Mouse (Mus musculus): ENCODE data around the gene Egf. TPM values are rescaled to one million over a fixed set of nuclear protein-coding genes. Genes with fewer than 3 reads are reported as not detected.

Gene Egf
- polyA plus RNA-seq, 1 experiment = 3.1 TPM

DNA sequence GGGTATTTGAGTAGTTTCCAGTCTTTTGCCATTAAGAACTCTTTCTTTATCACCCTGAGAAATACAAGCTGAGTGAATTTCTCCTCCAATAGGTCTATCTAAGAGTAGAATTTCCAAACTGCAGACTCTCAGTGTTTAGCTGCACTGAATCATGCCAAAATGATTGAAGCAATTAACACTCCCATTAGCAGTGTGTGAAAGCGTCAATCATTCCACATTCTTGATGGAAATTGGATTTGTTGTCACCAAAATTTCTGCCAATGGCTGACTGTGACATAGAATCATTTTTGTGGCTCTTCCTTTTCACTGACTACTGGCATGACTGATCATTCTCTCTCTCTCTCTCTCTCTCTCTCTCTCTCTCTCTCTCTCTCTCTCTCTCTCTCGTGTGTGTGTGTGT is 91.2 kb downstream of the Egf start:
- 72% methylated on average over 2 of the region's 2 CpGs for WGBS
- no peak overlapping the region for H3K4me3 ChIP-seq (replicated peaks; ENCODE audit: extremely low read depth, low read depth, low read length)
- no peak for TF ChIP-seq POLR2A (IDR thresholded peaks at IDR 0.05; ENCODE audit: borderline replicate concordance, extremely low read depth, low read depth, low read length)
- TF ChIP-seq CTCF (IDR thresholded peaks at IDR 0.05; ENCODE audit: insufficient read depth, low read length) = no peak
- no peaks in the 10 kb centered on the region for H3K4me1 ChIP-seq (ENCODE audit: control insufficient read depth, insufficient read depth, low read length)
- no peak for DNase-seq

- Histone ChIP-seq H3K4me3 (replicated peaks; ENCODE audit: extremely low read depth, low read depth, low read length) (no peak overlapping the region), H3K4me1 (ENCODE audit: control insufficient read depth, insufficient read depth, low read length) (no peaks in the 10 kb centered on the region)
- no peak for DNase-seq
- WGBS = 66% methylated on average over 7 of the region's 7 CpGs
- TF ChIP-seq CTCF (IDR thresholded peaks at IDR 0.05; ENCODE audit: insufficient read depth, low read length) (no peak), POLR2A (IDR thresholded peaks at IDR 0.05; ENCODE audit: borderline replicate concordance, extremely low read depth, low read depth, low read length) (no peak)
These were observed 96.3 kb downstream of the Egf start for GRCm38 (mm10) chr3:129658776-129659175.

DNA sequence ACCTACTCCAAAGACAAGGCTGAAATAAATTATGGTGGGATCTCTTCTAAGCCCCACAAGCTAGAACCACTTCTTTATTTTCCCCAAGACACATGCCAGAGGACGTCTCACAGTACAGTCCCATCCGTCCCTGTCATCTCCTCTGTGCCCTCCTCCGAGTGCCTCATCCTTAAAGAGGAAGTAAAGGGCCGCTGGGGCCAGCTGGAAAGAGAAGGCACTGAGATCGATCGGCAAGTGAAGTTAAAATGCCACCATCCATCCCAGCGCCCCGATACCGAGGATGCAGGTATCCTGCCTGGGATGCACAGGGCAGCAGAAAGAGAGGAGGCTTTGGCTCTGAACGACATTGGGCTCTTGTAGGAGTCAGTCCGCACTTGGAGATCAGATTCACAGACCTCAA is 97.3 kb downstream of the Egf start:
- TF ChIP-seq POLR2A (IDR thresholded peaks at IDR 0.05; ENCODE audit: borderline replicate concordance, extremely low read depth, low read depth, low read length) = no peak
- TF ChIP-seq CTCF (IDR thresholded peaks at IDR 0.05; ENCODE audit: insufficient read depth, low read length) = no peak
- WGBS = 82% methylated on average over 11 of the region's 11 CpGs
- no peak overlapping the region for H3K4me3 ChIP-seq (replicated peaks; ENCODE audit: extremely low read depth, low read depth, low read length)
- DNase-seq = no peak
- no peaks in the 10 kb centered on the region for H3K4me1 ChIP-seq (ENCODE audit: control insufficient read depth, insufficient read depth, low read length)

- DNase-seq = no peak
- WGBS = 91% methylated on average over 9 of the region's 9 CpGs
- H3K4me3 ChIP-seq (replicated peaks; ENCODE audit: extremely low read depth, low read depth, low read length) = no peak overlapping the region
- TF ChIP-seq POLR2A (IDR thresholded peaks at IDR 0.05; ENCODE audit: borderline replicate concordance, extremely low read depth, low read depth, low read length) (no peak), CTCF (IDR thresholded peaks at IDR 0.05; ENCODE audit: insufficient read depth, low read length) (no peak)
- no peaks in the 10 kb centered on the region for H3K4me1 ChIP-seq (ENCODE audit: control insufficient read depth, insufficient read depth, low read length)
These were observed 97.9 kb downstream of the Egf start for GRCm38 (mm10) chr3:129657222-129657621.

DNA sequence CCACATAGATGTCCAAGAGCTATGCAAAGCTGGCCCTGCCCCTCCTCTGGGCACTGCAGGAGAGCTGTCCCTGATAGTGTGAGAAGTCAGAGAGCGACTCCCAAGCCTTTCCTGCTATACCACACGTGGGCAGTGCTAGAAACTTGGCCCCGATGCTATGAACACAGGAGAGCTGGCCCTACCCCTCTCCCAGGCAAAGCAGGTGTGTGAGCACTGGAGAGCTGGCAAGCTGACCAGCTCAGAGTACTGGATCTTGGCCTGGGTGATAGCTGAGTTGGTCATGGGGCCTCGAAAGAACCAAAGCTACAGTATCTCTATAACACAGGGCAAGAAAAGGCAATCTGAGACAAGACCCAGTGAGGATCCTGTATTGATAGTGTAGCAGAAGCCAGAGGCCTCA is 98.6 kb downstream of the Egf start:
- Histone ChIP-seq H3K4me1 (ENCODE audit: control insufficient read depth, insufficient read depth, low read length) (no peaks in the 10 kb centered on the region), H3K4me3 (replicated peaks; ENCODE audit: extremely low read depth, low read depth, low read length) (no peak overlapping the region)
- 64% methylated on average over 4 of the region's 4 CpGs for WGBS
- TF ChIP-seq CTCF (IDR thresholded peaks at IDR 0.05; ENCODE audit: insufficient read depth, low read length) (no peak), POLR2A (IDR thresholded peaks at IDR 0.05; ENCODE audit: borderline replicate concordance, extremely low read depth, low read depth, low read length) (no peak)
- no peak for DNase-seq

DNA sequence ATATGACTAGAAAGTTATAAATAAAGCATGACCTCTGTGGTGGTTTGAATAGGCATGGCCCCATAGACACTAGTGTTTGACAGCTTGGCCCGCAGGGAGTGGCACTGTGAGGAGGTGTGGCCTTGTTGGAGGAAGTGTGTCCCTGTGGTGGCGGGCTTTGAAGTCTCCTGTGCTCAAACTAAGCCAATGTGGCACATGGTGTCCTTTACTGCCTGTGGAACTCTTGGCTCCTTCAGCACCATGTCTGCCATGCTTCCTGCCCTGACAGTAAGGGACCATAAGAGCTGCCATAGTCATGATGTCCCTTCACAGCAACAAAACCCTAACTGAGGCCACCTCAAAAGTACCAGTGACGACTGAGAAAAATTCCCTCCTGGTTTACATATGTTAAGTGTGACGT is 102.6 kb downstream of the Egf start:
- TF ChIP-seq CTCF (IDR thresholded peaks at IDR 0.05; ENCODE audit: insufficient read depth, low read length) = no peak
- no peak for TF ChIP-seq POLR2A (IDR thresholded peaks at IDR 0.05; ENCODE audit: borderline replicate concordance, extremely low read depth, low read depth, low read length)
- no peak overlapping the region for H3K4me3 ChIP-seq (replicated peaks; ENCODE audit: extremely low read depth, low read depth, low read length)
- 90% methylated on average over 4 of the region's 4 CpGs for WGBS
- H3K4me1 ChIP-seq (ENCODE audit: control insufficient read depth, insufficient read depth, low read length) = no peaks in the 10 kb centered on the region; the same call in 1 of the 2 replicates
- no peak for DNase-seq

DNA sequence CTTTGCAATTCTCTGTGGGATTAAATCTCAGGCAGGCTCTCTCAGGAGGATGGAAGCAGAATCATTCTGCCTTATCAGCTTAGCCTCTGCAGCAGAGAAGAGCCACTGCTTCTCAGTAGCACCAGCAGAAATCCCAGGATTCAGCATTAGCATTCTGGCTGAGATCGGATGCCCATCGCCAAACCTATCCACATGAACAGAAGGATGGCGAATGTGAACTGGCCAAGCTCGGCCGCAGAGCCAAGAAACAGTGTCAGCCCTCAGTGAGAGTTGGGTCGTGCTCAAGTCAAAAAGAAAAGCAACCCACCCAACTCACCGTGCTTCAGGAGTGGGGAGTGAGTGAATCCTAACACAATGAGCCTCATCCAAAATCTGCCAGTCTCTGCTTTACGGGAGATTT is 103.4 kb downstream of the Egf start:
- 92% methylated on average over 8 of the region's 8 CpGs for WGBS
- no peak for TF ChIP-seq POLR2A (IDR thresholded peaks at IDR 0.05; ENCODE audit: borderline replicate concordance, extremely low read depth, low read depth, low read length)
- TF ChIP-seq CTCF (IDR thresholded peaks at IDR 0.05; ENCODE audit: insufficient read depth, low read length) = no peak
- H3K4me3 ChIP-seq (replicated peaks; ENCODE audit: extremely low read depth, low read depth, low read length) = no peak overlapping the region
- DNase-seq = no peak
- H3K4me1 ChIP-seq (ENCODE audit: control insufficient read depth, insufficient read depth, low read length) = no peaks in the 10 kb centered on the region; the same call in 1 of the 2 replicates

DNA sequence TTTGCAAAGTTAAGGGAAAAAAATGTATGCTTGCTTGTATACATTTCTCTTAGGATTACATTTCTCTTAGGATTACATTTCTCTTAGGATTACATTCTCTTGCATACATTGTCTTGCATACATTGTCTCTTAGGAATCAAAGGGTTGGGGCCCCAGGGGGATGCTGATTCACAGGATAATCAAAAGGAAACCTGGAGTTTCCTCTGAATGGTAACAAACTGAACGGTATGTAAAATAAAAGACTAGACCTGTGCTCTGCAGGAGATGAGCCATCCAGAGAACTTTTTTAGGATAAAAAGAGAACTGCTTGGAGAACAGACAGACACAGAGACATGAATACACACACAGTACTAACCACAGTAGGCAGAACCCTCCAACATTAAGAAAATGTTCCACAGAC is 104.2 kb downstream of the Egf start:
- 56% methylated on average over 1 of the region's 1 CpGs for WGBS
- TF ChIP-seq POLR2A (IDR thresholded peaks at IDR 0.05; ENCODE audit: borderline replicate concordance, extremely low read depth, low read depth, low read length) (no peak), CTCF (IDR thresholded peaks at IDR 0.05; ENCODE audit: insufficient read depth, low read length) (no peak)
- Histone ChIP-seq H3K4me3 (replicated peaks; ENCODE audit: extremely low read depth, low read depth, low read length) (no peak overlapping the region), H3K4me1 (ENCODE audit: control insufficient read depth, insufficient read depth, low read length) (no peaks in the 10 kb centered on the region; the same call in 1 of the 2 replicates)
- no peak for DNase-seq

DNA sequence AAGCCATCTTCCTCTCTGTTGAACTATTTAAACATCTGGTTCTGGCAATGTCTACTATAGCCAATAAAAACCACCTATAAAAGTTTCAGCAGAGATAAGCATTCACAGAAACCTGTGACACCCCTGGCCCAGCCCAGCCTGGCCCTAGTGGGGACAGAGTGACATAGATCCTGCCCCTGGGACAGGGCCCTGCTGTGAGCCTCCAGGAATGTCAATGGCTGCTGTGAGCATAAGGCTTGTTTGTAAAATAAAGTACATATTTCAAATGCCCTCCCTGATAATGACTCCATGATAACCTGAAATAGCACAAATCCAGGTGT is 104.9 kb downstream of the Egf start:
- no peak overlapping the region for H3K4me3 ChIP-seq (replicated peaks; ENCODE audit: extremely low read depth, low read depth, low read length)
- no peak for TF ChIP-seq CTCF (IDR thresholded peaks at IDR 0.05; ENCODE audit: insufficient read depth, low read length)
- no peak for TF ChIP-seq POLR2A (IDR thresholded peaks at IDR 0.05; ENCODE audit: borderline replicate concordance, extremely low read depth, low read depth, low read length)
- H3K4me1 ChIP-seq (ENCODE audit: control insufficient read depth, insufficient read depth, low read length) = no peaks in the 10 kb centered on the region; the same call in 1 of the 2 replicates
- DNase-seq = no peak

- TF ChIP-seq POLR2A (IDR thresholded peaks at IDR 0.05; ENCODE audit: borderline replicate concordance, extremely low read depth, low read depth, low read length) (no peak), CTCF (IDR thresholded peaks at IDR 0.05; ENCODE audit: insufficient read depth, low read length) (no peak)
- H3K4me3 ChIP-seq (replicated peaks; ENCODE audit: extremely low read depth, low read depth, low read length) = no peak overlapping the region
- H3K4me1 ChIP-seq (ENCODE audit: control insufficient read depth, insufficient read depth, low read length) = no peaks in the 10 kb centered on the region; the same call in 1 of the 2 replicates
- DNase-seq = no peak
- 72% methylated on average over 8 of the region's 8 CpGs for whole genome bisulfite sequencing
These were observed 105.4 kb downstream of the Egf start for GRCm38 (mm10) chr3:129649586-129650292.
